Mouse (Mus musculus): ENCODE data around the gene Hsd3b7. TPM values are rescaled to one million over a fixed set of nuclear protein-coding genes. Genes with fewer than 3 reads are reported as not detected.

The Hsd3b7 gene
- polyA plus RNA-seq, 1 experiment = 55.9 TPM

GRCm38 (mm10) chr7:127849973-127850875 lies 49.8 kb downstream of the Hsd3b7 start:
- WGBS = 47% methylated on average over 6 of the region's 6 CpGs
- DNase-seq (ENCODE audit: low read depth, low spot score) = no peak

DNA sequence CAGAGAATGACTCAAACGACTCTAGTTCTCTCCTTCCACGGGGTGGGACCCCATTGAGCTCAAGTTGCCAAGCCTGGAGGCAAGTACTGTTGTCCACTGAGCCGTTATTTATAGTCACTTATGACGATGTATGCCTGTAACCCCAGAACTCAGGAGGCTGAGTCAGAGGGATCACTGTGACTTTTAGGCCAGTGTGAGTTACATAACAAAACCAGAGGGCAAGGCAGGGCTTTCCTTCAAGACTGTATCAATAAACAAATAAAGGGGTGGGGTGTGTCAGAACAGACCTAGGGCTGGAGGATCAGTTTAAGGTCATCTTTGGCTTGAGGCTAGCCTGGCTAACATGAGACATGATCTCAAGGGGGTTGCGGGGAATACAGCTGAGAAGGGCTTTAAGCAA lies 50.5 kb downstream of the Hsd3b7 start:
- WGBS = 28% methylated on average over 5 of the region's 5 CpGs
- no peak for DNase-seq (ENCODE audit: low read depth, low spot score)

Other genes starting within 250 kb of the Hsd3b7 start
- gene Tmem265, start 239.2 kb upstream of the Hsd3b7 start, polyA plus RNA-seq (2012; rRNA removed) = 2.7 and 3.5 TPM in 2 replicates
- 47.2 and 62.7 TPM in 2 replicates for gene Phkg2, start 227.3 kb upstream of the Hsd3b7 start, polyA plus RNA-seq (2012; rRNA removed)
- gene Ccdc189, start 212.0 kb upstream of the Hsd3b7 start, polyA plus RNA-seq (2012; rRNA removed) = 1.3 and 1.4 TPM in 2 replicates
- 23.7 and 30.9 TPM in 2 replicates for gene Rnf40, start 211.8 kb upstream of the Hsd3b7 start, polyA plus RNA-seq (2012; rRNA removed)
- 5.3 and 7.6 TPM in 2 replicates for gene Zfp629, start 184.8 kb upstream of the Hsd3b7 start, polyA plus RNA-seq (2012; rRNA removed)
- gene Bcl7c, start 91.7 kb upstream of the Hsd3b7 start, polyA plus RNA-seq (2012; rRNA removed) = 17.5 and 21.2 TPM in 2 replicates
- gene Ctf1, start 87.9 kb upstream of the Hsd3b7 start, polyA plus RNA-seq (2012; rRNA removed) = 3.0 and 3.4 TPM in 2 replicates
- gene Ctf2, start 68.4 kb upstream of the Hsd3b7 start, polyA plus RNA-seq (2012; rRNA removed) = not detected in 2 replicates
- gene Fbxl19, start 56.1 kb upstream of the Hsd3b7 start, polyA plus RNA-seq (2012; rRNA removed) = 28.6 and 34.4 TPM in 2 replicates
- 15.7 and 20.5 TPM in 2 replicates for gene Orai3, start 30.8 kb upstream of the Hsd3b7 start, polyA plus RNA-seq (2012; rRNA removed)
- gene Setd1a, start 23.9 kb upstream of the Hsd3b7 start, polyA plus RNA-seq (2012; rRNA removed) = 6.7 and 6.8 TPM in 2 replicates
- not detected in 2 replicates for gene Gm49388, start 15.0 kb upstream of the Hsd3b7 start, polyA plus RNA-seq (2012; rRNA removed)
- 64.0 and 81.2 TPM in 2 replicates for gene Stx4a, start 23.7 kb downstream of the Hsd3b7 start, polyA plus RNA-seq (2012; rRNA removed)
- 1.7 and 3.1 TPM in 2 replicates for gene Stx1b, start 23.9 kb downstream of the Hsd3b7 start, polyA plus RNA-seq (2012; rRNA removed)
- 12.8 and 19.5 TPM in 2 replicates for gene Zfp646, start 75.6 kb downstream of the Hsd3b7 start, polyA plus RNA-seq (2012; rRNA removed)
- 5.4 and 5.9 TPM in 2 replicates for gene Zfp668, start 76.2 kb downstream of the Hsd3b7 start, polyA plus RNA-seq (2012; rRNA removed)
- gene Prss53, start 90.4 kb downstream of the Hsd3b7 start, polyA plus RNA-seq (2012; rRNA removed) = 0.80 and 1.1 TPM in 2 replicates
- not detected in 2 replicates for gene Gm21974, start 94.8 kb downstream of the Hsd3b7 start, polyA plus RNA-seq (2012; rRNA removed)
- gene Vkorc1, start 95.0 kb downstream of the Hsd3b7 start, polyA plus RNA-seq (2012; rRNA removed) = 69.3 and 83.9 TPM in 2 replicates
- 82.2 and 87.5 TPM in 2 replicates for gene Bckdk, start 103.5 kb downstream of the Hsd3b7 start, polyA plus RNA-seq (2012; rRNA removed)
- 14.2 and 14.8 TPM in 2 replicates for gene Kat8, start 111.9 kb downstream of the Hsd3b7 start, polyA plus RNA-seq (2012; rRNA removed)
- 33.4 and 34.9 TPM in 2 replicates for gene Prss8, start 129.5 kb downstream of the Hsd3b7 start, polyA plus RNA-seq (2012; rRNA removed)
- 3.2 and 4.4 TPM in 2 replicates for gene Prss36, start 146.1 kb downstream of the Hsd3b7 start, polyA plus RNA-seq (2012; rRNA removed)
- 187 and 218 TPM in 2 replicates for gene Fus, start 166.9 kb downstream of the Hsd3b7 start, polyA plus RNA-seq (2012; rRNA removed)
- 928 and 1,122 TPM in 2 replicates for gene Pycard, start 193.3 kb downstream of the Hsd3b7 start, polyA plus RNA-seq (2012; rRNA removed)
- 6.8 and 9.8 TPM in 2 replicates for gene Trim72, start 203.3 kb downstream of the Hsd3b7 start, polyA plus RNA-seq (2012; rRNA removed)